Mouse (Mus musculus): Measurements from ENCODE around the gene Cyb5d1. TPM values are rescaled to one million over a fixed set of nuclear protein-coding genes. Genes with fewer than 3 reads are reported as not detected.

The Cyb5d1 gene
- polyA plus RNA-seq, 1 experiment from 2014 or later, result 15.0 TPM

DNA sequence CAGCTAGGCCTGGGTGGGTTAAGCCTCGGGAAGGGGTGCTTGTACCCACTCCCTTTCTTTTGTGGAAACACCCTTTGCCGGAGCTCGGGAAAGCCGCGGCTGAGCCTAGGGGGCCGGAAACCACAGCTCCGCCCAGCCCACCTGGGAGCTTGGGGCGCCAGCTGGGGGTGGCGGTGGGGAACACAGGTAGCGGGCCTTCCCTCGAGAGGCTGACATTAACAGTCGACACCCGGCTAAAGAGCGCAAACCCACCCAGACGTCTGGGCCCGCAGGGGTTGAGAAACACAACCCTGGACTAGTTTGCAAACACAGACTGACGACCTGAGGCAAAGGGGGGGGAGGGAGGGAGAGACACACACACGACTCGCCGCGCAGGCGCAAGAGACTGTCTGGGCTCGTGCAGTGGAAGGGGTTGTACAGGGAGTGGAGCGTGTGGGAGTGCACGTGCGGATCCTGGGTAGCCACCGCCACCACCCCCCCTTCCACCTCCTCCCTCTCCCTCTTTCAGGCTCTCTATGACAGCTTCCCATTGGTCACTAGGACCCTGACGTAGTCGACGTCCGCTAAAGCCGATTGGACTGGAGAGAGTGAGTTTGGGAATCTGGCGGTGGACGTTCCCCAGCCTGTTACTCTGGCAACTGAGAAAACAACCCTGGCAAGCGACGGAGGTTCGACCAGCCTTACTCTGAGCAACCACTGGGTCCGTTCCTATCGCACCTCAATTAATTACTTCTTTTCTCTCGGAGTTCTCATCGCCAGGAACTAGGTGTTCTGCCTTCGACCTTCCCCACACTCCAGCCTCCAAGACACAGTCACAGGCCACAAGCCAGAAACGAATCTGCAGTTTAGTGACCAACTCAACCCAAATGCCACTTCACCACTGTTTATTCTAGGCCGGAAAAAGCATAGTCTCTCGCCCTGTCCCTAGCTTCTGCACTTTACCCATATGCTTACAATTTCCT is 23.3 kb upstream of the Cyb5d1 start:
- H3K36me3 ChIP-seq (ENCODE audit: control insufficient read depth, insufficient read depth, low read length), result no peaks in the 10 kb centered on the region; the same call in 1 of the 2 replicates
- H3K9ac ChIP-seq (replicated peaks; ENCODE audit: low read depth, low read length), result peak overlapping the region; percentile 67
- peak overlapping the region; percentile 99 for H3K27ac ChIP-seq (ENCODE audit: low read length)
- no peaks in the 10 kb centered on the region for H3K27me3 ChIP-seq (ENCODE audit: control insufficient read depth, insufficient read depth, low read length)
- H3K9me3 ChIP-seq (ENCODE audit: control insufficient read depth, low read depth, low read length), result no peaks in the 10 kb centered on the region
- peak; percentile 90 for ATAC-seq (ENCODE audit: insufficient number of reproducible peaks, insufficient read depth, low FRiP score, low read depth)
- under 1% methylated on average over 45 of the region's 45 CpGs for WGBS
- H3K4me2 ChIP-seq (replicated peaks; ENCODE audit: low read depth, low read length), result peak overlapping the region; percentile 99
- H3K4me1 ChIP-seq (ENCODE audit: control insufficient read depth, insufficient read depth, low read length), result peaks cover 31% of the 10 kb centered on the region
- H3K4me3 ChIP-seq (ENCODE audit: low read depth, low read length), result peak overlapping the region; percentile 82

DNA sequence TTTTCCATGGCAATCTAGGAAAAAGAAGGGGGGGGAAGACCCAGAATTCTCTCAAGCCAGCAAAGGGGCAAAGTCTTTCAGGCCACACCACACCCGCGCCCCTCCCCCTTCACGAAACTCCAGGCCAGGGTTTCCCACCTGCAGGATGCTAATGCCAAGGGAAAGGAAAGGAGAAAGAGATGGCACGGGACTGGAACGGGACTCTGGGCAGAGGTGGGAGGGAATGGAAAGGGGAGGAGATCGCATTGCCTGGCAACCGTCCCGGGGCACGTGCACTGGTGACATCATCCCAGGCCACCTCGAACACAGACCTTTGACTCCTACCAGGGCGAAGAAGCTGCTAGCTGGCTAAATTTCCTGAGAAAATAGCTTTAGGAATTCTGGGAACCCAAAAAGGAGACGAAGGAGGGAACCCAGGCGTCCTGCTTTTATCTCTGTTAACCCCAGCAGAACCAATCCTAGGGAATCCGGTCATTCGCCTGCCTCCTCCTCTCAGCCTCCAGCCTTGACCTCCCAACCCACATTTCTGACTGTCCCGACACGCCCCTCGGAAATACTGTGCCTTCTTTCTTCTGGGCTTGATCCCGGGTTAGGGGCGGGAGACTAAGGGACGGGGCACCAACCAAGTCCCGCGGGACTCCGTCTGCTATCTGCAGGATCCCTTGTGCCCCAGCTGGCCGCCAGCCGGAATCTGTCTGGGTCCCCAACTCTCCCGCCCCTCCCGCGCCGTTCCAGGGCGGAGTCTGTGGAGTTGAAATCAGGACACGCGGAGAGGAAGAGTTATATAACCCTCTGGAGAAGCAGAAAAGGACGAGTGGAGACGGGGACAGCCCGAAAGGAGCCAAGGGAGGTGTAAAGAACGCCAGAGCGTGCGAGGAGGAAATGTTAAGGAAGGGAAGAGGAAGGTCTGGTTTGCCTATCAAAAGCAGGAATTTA is 22.3 kb upstream of the Cyb5d1 start:
- Histone ChIP-seq H3K4me2 (replicated peaks; ENCODE audit: low read depth, low read length) (peak overlapping the region; percentile 99), H3K9me3 (ENCODE audit: control insufficient read depth, low read depth, low read length) (no peaks in the 10 kb centered on the region), H3K9ac (replicated peaks; ENCODE audit: low read depth, low read length) (peak overlapping the region; percentile 67), H3K4me3 (ENCODE audit: low read depth, low read length) (peak overlapping the region; percentile 82), H3K4me1 (ENCODE audit: control insufficient read depth, insufficient read depth, low read length) (peaks cover 41% of the 10 kb centered on the region), H3K36me3 (ENCODE audit: control insufficient read depth, insufficient read depth, low read length) (peaks cover 9% of the 10 kb centered on the region; the same call in 1 of the 2 replicates), H3K27ac (ENCODE audit: low read length) (peak overlapping the region; percentile 99), H3K27me3 (ENCODE audit: control insufficient read depth, insufficient read depth, low read length) (no peaks in the 10 kb centered on the region)
- peak; percentile 33 for ATAC-seq (ENCODE audit: insufficient number of reproducible peaks, insufficient read depth, low FRiP score, low read depth)
- under 1% methylated on average over 39 of the region's 39 CpGs for WGBS

DNA sequence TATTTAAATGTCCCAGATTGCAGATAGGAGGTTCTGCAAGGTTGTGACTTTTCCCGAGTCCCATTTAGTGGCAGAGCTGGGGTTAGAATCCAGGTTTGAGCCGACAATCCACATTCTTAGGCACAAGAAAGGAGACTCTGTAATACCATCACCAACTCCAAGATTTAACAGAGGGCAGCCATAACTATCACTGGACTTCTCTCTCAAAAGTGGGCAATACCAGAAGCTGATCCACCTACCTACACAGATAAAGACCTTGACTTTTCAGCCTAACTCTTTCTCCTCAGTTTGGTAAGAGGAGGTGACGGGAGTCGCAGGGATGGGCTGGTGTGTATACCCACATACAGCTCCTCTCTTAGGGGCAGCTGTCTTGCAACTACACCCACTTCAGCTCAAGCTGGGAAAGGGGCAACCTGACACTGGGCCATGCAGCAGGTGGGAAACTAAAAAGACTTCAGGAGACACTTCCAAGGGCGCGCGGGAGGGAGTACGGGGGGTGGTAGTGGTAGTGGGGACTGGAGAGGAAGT is 21.6 kb upstream of the Cyb5d1 start:
- peak overlapping the region; percentile 99 for H3K27ac ChIP-seq (ENCODE audit: low read length)
- H3K9ac ChIP-seq (replicated peaks; ENCODE audit: low read depth, low read length), result no peak overlapping the region
- H3K4me2 ChIP-seq (replicated peaks; ENCODE audit: low read depth, low read length), result peak overlapping the region; percentile 99
- no peaks in the 10 kb centered on the region for H3K27me3 ChIP-seq (ENCODE audit: control insufficient read depth, insufficient read depth, low read length)
- 8% methylated on average over 8 of the region's 8 CpGs for whole genome bisulfite sequencing
- no peaks in the 10 kb centered on the region for H3K9me3 ChIP-seq (ENCODE audit: control insufficient read depth, low read depth, low read length)
- peak overlapping the region; percentile 82 for H3K4me3 ChIP-seq (ENCODE audit: low read depth, low read length)
- ATAC-seq (ENCODE audit: insufficient number of reproducible peaks, insufficient read depth, low FRiP score, low read depth), result no peak
- peaks cover 49% of the 10 kb centered on the region for H3K4me1 ChIP-seq (ENCODE audit: control insufficient read depth, insufficient read depth, low read length)
- H3K36me3 ChIP-seq (ENCODE audit: control insufficient read depth, insufficient read depth, low read length), result peaks cover 13% of the 10 kb centered on the region; the same call in 1 of the 2 replicates

DNA sequence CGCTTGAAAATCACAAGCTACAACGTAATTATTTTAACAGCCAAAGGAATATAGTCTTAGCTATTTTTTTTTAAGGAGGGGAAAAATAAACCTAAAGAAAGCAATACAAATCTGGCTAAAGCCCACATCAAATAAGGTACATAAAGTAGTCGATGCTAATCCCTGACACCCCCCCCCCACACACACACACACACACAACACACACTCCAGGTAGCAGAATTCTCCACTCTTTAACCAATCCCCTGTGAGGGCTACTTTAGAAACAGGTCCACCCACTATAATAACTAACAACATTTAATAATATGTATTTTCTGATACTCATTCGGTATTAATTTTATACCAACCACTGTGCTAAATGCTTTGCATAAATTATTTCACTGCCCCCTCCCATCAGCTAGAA is 21.1 kb upstream of the Cyb5d1 start:
- Histone ChIP-seq H3K9me3 (ENCODE audit: control insufficient read depth, low read depth, low read length) (no peaks in the 10 kb centered on the region), H3K4me3 (ENCODE audit: low read depth, low read length) (peak overlapping the region; percentile 82), H3K27me3 (ENCODE audit: control insufficient read depth, insufficient read depth, low read length) (no peaks in the 10 kb centered on the region), H3K36me3 (ENCODE audit: control insufficient read depth, insufficient read depth, low read length) (peaks cover 13% of the 10 kb centered on the region; the same call in 1 of the 2 replicates), H3K4me1 (ENCODE audit: control insufficient read depth, insufficient read depth, low read length) (peaks cover 51% of the 10 kb centered on the region), H3K27ac (ENCODE audit: low read length) (peak overlapping the region; percentile 99), H3K4me2 (replicated peaks; ENCODE audit: low read depth, low read length) (peak overlapping the region; percentile 99), H3K9ac (replicated peaks; ENCODE audit: low read depth, low read length) (peak overlapping the region; percentile 90; the same call in 1 of the 2 replicates)
- no peak for ATAC-seq (ENCODE audit: insufficient number of reproducible peaks, insufficient read depth, low FRiP score, low read depth)
- WGBS, result 2% methylated on average over 4 of the region's 4 CpGs

DNA sequence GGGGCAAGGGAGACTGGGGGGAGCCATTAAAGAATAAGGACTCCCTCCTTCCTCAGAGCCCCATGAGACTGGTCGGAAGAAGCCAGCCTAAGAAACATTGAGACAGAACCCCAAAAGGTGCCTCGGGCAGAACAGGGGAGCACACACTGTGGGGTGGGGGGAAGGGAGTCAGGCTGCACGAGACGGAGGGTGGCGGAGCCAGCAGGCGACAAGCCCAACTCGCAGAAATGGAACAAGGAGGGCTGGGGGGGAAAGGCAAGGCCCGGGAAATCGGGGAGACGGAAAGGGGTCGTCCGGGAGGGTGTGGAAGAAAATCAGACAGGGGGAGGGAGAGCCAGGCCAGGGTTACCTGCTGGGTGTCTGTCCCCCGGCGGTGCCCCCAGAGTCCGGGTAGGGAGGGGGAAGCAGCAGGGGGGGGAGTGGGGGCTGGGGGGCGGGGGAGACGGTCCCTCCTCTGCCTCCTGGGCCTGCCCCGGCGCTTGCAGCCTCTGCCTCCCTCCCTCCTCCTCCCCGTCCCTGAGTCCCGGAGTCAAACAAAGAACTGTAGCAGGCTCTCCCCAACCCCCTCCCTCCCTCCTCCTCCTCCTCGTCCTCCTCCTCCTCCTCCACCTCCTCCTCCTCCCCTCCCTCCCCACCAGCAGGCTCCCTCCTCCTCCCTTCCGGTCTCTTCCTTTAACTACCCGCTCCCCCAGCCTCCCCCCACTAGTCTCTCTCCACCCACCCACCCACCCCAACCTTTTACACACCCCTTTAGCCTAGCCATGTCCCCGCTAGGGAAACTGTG is 20.4 kb upstream of the Cyb5d1 start:
- WGBS, result 1% methylated on average over 18 of the region's 25 CpGs

DNA sequence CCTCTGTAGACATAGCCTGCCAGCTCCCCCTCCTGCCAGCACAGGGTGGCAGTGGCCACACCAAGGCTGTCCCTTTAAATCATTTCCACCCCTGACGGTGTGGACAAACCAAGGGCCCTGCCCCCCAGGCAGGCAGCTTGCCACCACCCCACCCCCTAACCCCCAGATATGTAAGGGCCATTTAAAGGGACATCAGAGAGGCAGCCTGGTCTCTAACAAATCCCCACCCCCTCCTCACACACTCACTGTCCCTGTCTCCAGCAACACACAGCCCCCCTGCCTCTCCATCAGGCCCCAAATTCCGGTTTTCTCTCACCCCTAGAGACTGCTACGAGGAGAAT is 19.9 kb upstream of the Cyb5d1 start:
- ATAC-seq (ENCODE audit: insufficient number of reproducible peaks, insufficient read depth, low FRiP score, low read depth), result 0 out of 2 replicates have a peak, but pooled peaks have one; percentile 1
- Histone ChIP-seq H3K4me1 (ENCODE audit: control insufficient read depth, insufficient read depth, low read length) (peaks cover 45% of the 10 kb centered on the region), H3K4me3 (ENCODE audit: low read depth, low read length) (peak overlapping the region; percentile 82)

More for the DNA sequence above, 20.4 kb upstream of the Cyb5d1 start:
- Histone ChIP-seq H3K27me3 (ENCODE audit: control insufficient read depth, insufficient read depth, low read length) (no peaks in the 10 kb centered on the region), H3K27ac (ENCODE audit: low read length) (peak overlapping the region; percentile 99), H3K36me3 (ENCODE audit: control insufficient read depth, insufficient read depth, low read length) (peaks cover 13% of the 10 kb centered on the region; the same call in 1 of the 2 replicates), H3K9me3 (ENCODE audit: control insufficient read depth, low read depth, low read length) (no peaks in the 10 kb centered on the region), H3K4me1 (ENCODE audit: control insufficient read depth, insufficient read depth, low read length) (peaks cover 50% of the 10 kb centered on the region), H3K4me2 (replicated peaks; ENCODE audit: low read depth, low read length) (peak overlapping the region; percentile 99), H3K4me3 (ENCODE audit: low read depth, low read length) (peak overlapping the region; percentile 82), H3K9ac (replicated peaks; ENCODE audit: low read depth, low read length) (peak overlapping the region; percentile 90)
- ATAC-seq (ENCODE audit: insufficient number of reproducible peaks, insufficient read depth, low FRiP score, low read depth), result no peak

DNA sequence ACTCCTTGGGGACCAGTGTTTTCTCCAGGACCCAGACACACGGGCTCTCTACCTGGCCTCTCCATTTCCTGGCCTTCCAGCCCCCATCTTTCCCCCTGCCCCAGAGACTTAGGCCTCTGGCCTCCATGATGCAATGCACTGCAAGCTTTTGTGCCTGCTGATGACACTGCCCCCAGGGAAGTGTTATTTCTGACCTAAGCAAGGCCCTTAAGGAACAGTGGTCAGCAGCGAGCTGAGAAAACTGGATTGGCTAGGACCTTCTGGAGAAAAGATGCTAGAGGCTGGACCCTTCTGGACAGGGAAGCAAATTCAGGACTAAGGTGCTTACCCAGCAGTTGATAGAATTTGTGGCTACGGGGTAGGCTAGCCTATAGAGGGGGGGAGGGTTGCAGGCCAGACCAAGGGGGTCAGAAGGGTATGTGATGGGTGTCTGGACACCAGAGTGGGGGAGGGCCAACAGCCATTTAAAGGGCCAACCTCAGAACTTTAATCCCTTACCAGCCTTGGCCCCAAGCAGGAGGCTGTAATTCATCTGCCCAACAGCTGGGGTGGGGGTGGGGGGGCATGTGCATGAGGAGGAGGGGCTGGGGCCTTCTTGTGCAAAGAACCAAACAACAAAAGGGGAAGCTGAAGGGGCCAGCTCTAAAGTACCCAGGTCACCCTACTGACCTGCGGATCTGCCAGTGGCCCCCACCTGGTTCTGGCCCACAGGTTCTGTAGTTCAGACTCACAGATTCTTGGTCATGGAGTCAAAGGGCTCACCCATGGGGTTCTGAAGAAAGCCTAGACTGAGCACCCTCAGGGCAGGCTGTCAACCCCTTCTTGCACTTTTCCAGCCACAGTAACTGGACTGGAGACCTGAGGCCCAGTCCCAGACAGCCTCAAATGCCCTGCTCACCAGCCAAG is 19.2 kb upstream of the Cyb5d1 start:
- 6% methylated on average over 4 of the region's 4 CpGs for WGBS
- Histone ChIP-seq H3K9ac (replicated peaks; ENCODE audit: low read depth, low read length) (peak overlapping the region; percentile 90), H3K9me3 (ENCODE audit: control insufficient read depth, low read depth, low read length) (no peaks in the 10 kb centered on the region), H3K4me1 (ENCODE audit: control insufficient read depth, insufficient read depth, low read length) (peaks cover 41% of the 10 kb centered on the region), H3K27me3 (ENCODE audit: control insufficient read depth, insufficient read depth, low read length) (no peaks in the 10 kb centered on the region), H3K27ac (ENCODE audit: low read length) (peak overlapping the region; percentile 99), H3K4me2 (replicated peaks; ENCODE audit: low read depth, low read length) (peak overlapping the region; percentile 99), H3K36me3 (ENCODE audit: control insufficient read depth, insufficient read depth, low read length) (peaks cover 13% of the 10 kb centered on the region; the same call in 1 of the 2 replicates), H3K4me3 (ENCODE audit: low read depth, low read length) (peak overlapping the region; percentile 82)
- no peak for ATAC-seq (ENCODE audit: insufficient number of reproducible peaks, insufficient read depth, low FRiP score, low read depth)

More for the DNA sequence above, 19.9 kb upstream of the Cyb5d1 start:
- no peaks in the 10 kb centered on the region for H3K9me3 ChIP-seq (ENCODE audit: control insufficient read depth, low read depth, low read length)
- WGBS, result 1% methylated on average over 3 of the region's 3 CpGs
- no peaks in the 10 kb centered on the region for H3K27me3 ChIP-seq (ENCODE audit: control insufficient read depth, insufficient read depth, low read length)
- H3K9ac ChIP-seq (replicated peaks; ENCODE audit: low read depth, low read length), result peak overlapping the region; percentile 90
- H3K4me2 ChIP-seq (replicated peaks; ENCODE audit: low read depth, low read length), result peak overlapping the region; percentile 99
- H3K27ac ChIP-seq (ENCODE audit: low read length), result peak overlapping the region; percentile 99
- H3K36me3 ChIP-seq (ENCODE audit: control insufficient read depth, insufficient read depth, low read length), result peaks cover 13% of the 10 kb centered on the region; the same call in 1 of the 2 replicates
